Mouse (Mus musculus) olfactory bulb, adult 2 months (tissue): Measurements from ENCODE around the gene Fam171a2.

Experiments
- CTCF ChIP-seq: fragments of 200-500 bp; IDR thresholded peaks from 2 replicates; pipeline ENCODE4 v1.5.1; 2012; ENCODE audit warnings: low read depth, mild to moderate bottlenecking, low read length, moderate library complexity; ENCODE audit not compliant: insufficient read depth
- POLR2A ChIP-seq: fragments of 200-500 bp; IDR thresholded peaks from 2 replicates; pipeline ENCODE4 v1.6.1; 2012; ENCODE audit warnings: mild to moderate bottlenecking, low read depth, low read length, moderate library complexity; ENCODE audit not compliant: insufficient read depth

DNA sequence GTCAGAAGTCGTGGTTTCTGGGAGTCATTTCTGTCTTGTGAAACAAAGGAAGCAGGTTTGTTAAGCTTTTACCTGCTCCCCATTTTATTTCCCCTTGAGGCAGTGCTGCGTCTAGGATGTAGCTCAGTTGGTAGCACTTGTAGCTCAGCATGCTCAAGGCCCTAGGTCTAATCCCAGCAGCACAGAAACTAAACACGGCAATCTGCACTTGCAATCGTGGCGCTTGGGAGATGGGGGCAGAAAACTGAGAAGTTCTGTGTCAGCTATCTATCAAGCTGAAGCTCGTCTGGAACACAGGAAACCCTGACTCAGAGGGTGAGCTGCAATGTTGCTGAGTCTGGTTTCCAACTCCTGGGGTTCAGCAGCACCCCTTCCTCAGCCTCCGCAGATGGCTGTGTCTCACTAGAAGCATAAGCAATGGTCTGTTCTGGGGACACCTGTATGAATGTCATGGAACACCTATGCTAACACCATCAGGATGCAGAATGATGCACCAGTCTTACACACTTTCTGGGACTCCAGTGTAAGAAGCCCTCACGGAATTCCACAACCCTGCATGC, 18.4 kb downstream of the Fam171a2 start:
- TF ChIP-seq CTCF (no peak), POLR2A (no peak)
